Mouse (Mus musculus): Measurements from ENCODE around the gene Fndc8.

Fndc8 gene

GRCm38 (mm10) chr11:82869506-82870172 is 22.3 kb upstream of the Fndc8 start:
- DNase-seq (ENCODE audit: low read depth, low spot score) = no peak

- peak; percentile 62 for DNase-seq (ENCODE audit: low read depth, low spot score)
Observed at GRCm38 (mm10) chr11:82870173-82871030, 21.5 kb upstream of the Fndc8 start.

GRCm38 (mm10) chr11:82871031-82871446 is 20.9 kb upstream of the Fndc8 start, which contains the start of gene Rffl:
Rffl (minus strand) TSS chr11:82871210.
- peak; percentile 93 for DNase-seq (ENCODE audit: low read depth, low spot score)

- no peak for DNase-seq (ENCODE audit: low read depth, low spot score)
Observed at GRCm38 (mm10) chr11:82874924-82875323, 17.0 kb upstream of the Fndc8 start.

- no peak for DNase-seq (ENCODE audit: low read depth, low spot score)
Observed at GRCm38 (mm10) chr11:82875631-82876030, 16.3 kb upstream of the Fndc8 start.

GRCm38 (mm10) chr11:82877726-82878344 is 14.1 kb upstream of the Fndc8 start:
- DNase-seq (ENCODE audit: low read depth, low spot score) = no peak

GRCm38 (mm10) chr11:82883180-82883579 is 8.7 kb upstream of the Fndc8 start:
- no peak for DNase-seq (ENCODE audit: low read depth, low spot score)

GRCm38 (mm10) chr11:82886559-82886958 is 5.4 kb upstream of the Fndc8 start:
- DNase-seq (ENCODE audit: low read depth, low spot score) = no peak

- no peak for DNase-seq (ENCODE audit: low read depth, low spot score)
Observed at GRCm38 (mm10) chr11:82888491-82888946, 3.4 kb upstream of the Fndc8 start.

GRCm38 (mm10) chr11:82889524-82890341 is 2.2 kb upstream of the Fndc8 start:
- no peak for DNase-seq (ENCODE audit: low read depth, low spot score)

GRCm38 (mm10) chr11:82890342-82890762 is 1.6 kb upstream of the Fndc8 start, which contains the start of gene Rad51d:
Rad51d (minus strand) TSS chr11:82890614.
- peak; percentile 91 for DNase-seq (ENCODE audit: low read depth, low spot score)

- DNase-seq (ENCODE audit: low read depth, low spot score) = no peak
Observed at GRCm38 (mm10) chr11:82897478-82897877, 5.6 kb downstream of the Fndc8 start.

- no peak for DNase-seq (ENCODE audit: low read depth, low spot score)
Observed at GRCm38 (mm10) chr11:82899720-82900119, 7.8 kb downstream of the Fndc8 start.

- DNase-seq (ENCODE audit: low read depth, low spot score) = no peak
Observed at GRCm38 (mm10) chr11:82901606-82902310, 9.8 kb downstream of the Fndc8 start.

- no peak for DNase-seq (ENCODE audit: low read depth, low spot score)
Observed at GRCm38 (mm10) chr11:82904952-82905351, 13.0 kb downstream of the Fndc8 start.

- DNase-seq (ENCODE audit: low read depth, low spot score) = no peak
Observed at GRCm38 (mm10) chr11:82905816-82906215, 13.9 kb downstream of the Fndc8 start.

GRCm38 (mm10) chr11:82907651-82908607 is 16.0 kb downstream of the Fndc8 start, which contains the start of gene Nle1:
Nle1 (minus strand) TSS chr11:82908411.
- peak; percentile 69 for DNase-seq (ENCODE audit: low read depth, low spot score)

- DNase-seq (ENCODE audit: low read depth, low spot score) = no peak
Observed at GRCm38 (mm10) chr11:82908608-82908989, 16.7 kb downstream of the Fndc8 start.

GRCm38 (mm10) chr11:82910250-82910649 is 18.3 kb downstream of the Fndc8 start, which contains the start of gene Unc45b:
Unc45b (plus strand) TSS chr11:82910550.
- no peak for DNase-seq (ENCODE audit: low read depth, low spot score)

Measured in c-Kit-negative CD71-positive TER-119-positive erythroid progenitor cells, embryonic 14.5 days (primary cell).